Mouse (Mus musculus): ENCODE results near the gene 3830406C13Rik. TPM values are rescaled to one million over a fixed set of nuclear protein-coding genes. Genes with fewer than 3 reads are reported as not detected.
"Not testable (repeated sequence)": the region's sequence is repeated elsewhere in the genome, so short reads cannot be mapped to it uniquely, and the experiment has no call there.

The 3830406C13Rik gene
- polyA plus RNA-seq (2015; fragmentation: Nextera tagmentation; extraction: Ambion mirVana): 36.9 and 41.9 TPM in 2 replicates

DNA sequence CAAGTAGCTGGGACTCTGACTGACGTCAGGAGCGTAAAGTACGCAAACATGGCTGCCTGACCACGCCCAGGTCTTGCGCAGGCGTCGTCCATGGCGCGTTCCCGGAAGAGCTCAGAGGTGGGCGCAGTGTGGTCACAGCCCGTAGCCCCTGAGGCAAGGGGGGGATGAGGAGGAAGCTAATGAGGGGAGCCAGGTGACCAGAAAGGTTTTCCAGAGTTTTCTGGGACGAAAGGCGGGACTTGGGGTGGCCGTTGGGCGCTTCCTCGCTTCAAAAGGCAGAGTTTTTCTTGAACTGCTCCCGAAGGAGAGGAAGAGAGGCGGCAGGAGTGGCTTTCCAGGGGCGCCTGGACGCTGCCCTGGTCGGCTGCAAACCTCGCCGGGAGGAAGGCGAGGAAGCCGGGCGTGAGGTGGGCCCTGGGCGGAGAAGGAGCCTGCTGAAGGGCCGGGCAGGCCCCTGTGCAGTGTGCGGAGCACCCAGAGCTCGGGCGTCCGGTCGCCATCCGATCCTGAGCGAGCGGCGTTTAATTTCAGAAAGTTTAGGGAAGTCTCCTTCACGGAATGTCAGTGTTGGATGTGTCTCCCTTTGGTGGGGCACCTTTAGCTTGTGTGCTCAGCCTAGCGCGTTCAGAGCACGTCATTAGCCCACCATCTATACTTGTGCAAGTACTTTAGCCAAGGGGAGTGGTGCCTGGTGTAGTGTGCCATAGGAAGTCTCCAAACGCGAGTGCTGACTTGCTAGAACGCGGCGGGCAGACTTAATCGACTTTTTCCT, at the start of gene 3830406C13Rik:
TSS of gene 3830406C13Rik (plus strand) at position 33 of the 772 bp plus-strand sequence.
- Histone ChIP-seq H3K9ac (peak within 1 kb of the TSS; percentile 85), H3K4me2 (peak within 1 kb of the TSS; percentile 73), H3K27me3 (no peaks in the 10 kb centered on the region), H3K4me3 (peak within 1 kb of the TSS; percentile 74), H3K36me3 (ENCODE audit: poor library complexity, severe bottlenecking) (no peaks in the 10 kb centered on the region), H3K9me3 (replicated peaks) (no peaks in the 10 kb centered on the region), H3K27ac (peak within 1 kb of the TSS; percentile 86), H3K4me1 (no peaks in the 10 kb centered on the region)
- ATAC-seq: peak; percentile 99
- under 1% methylated on average over 48 of the region's 48 CpGs for WGBS

DNA sequence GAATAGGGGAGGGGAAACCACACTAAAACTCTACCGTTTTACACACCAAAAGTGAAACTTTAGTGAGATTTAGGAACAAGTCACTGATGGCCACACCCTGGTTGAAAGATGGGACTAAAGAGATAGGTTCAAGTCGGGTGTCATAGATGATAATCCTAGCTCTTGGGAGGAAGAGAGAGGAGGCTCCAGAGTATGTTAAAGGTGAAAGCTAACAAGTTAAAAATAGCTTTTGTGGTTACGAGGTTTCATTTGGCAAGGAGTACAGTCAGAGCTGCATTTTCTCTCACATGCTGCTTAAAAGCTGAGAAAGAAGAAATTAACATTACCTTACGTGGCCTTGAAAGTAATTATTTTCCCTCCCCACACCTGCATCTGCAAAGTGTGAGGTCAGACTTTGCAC, 40.2 kb upstream of the 3830406C13Rik start:
- 92% methylated on average over 4 of the region's 4 CpGs for WGBS
- Histone ChIP-seq H3K4me3 (no peak overlapping the region), H3K27me3 (no peaks in the 10 kb centered on the region), H3K9ac (no peak overlapping the region), H3K36me3 (ENCODE audit: poor library complexity, severe bottlenecking) (peaks cover 9% of the 10 kb centered on the region; the same call in 1 of the 2 replicates), H3K4me1 (peaks cover 7% of the 10 kb centered on the region; the same call in 1 of the 2 replicates), H3K9me3 (replicated peaks) (no peaks in the 10 kb centered on the region), H3K27ac (no peak overlapping the region), H3K4me2 (no peak overlapping the region)
- no peak for ATAC-seq

DNA sequence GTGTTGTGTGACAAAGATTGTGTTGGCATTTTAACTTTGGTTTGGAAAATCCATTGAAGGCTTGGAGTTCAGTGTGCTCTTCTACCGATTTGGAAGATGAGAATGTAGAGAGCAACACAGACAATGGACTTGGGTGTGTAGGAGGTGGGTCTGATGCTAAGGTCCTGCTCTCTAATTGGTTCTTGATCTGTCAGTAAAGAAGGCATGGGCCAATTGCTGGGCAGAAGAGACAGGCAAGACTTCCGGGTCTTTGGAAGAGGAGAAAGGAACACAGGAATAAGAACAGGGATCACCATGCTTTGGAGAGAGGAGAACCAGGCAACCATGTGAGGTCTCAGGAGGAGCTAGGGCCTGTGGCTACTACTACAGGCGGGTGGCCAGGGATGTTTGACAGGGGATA, 7.9 kb upstream of the 3830406C13Rik start:
- Histone ChIP-seq H3K9ac (no peak overlapping the region), H3K9me3 (replicated peaks) (no peaks in the 10 kb centered on the region), H3K4me1 (no peaks in the 10 kb centered on the region), H3K27ac (no peak overlapping the region), H3K36me3 (ENCODE audit: poor library complexity, severe bottlenecking) (no peaks in the 10 kb centered on the region), H3K27me3 (peaks cover 6% of the 10 kb centered on the region; the same call in 1 of the 2 replicates), H3K4me3 (no peak overlapping the region), H3K4me2 (no peak overlapping the region)
- 69% methylated on average over 3 of the region's 3 CpGs for WGBS
- no peak for ATAC-seq

DNA sequence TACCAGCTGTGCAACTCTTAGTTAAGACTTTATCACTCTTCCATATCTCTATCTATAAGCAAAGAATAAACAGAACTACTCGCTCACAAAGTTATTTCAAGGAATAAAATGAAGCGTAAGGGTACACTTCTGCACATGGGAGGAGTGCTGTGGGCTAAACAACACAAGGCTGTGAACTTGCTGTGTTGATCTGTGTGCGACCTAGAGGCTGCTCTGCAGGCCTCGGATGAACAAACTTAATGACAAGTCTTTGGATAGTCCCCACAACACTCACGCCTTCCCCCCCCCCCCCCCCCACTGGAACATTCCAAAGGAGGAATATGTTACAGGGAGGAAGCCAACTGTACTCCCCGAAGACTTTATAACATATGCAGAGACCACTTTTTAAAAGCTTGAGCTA, 332 bp upstream of the 3830406C13Rik start, which contains the start of gene Gm49355:
TSS of gene Gm49355 (plus strand) at position 336 of the 400 bp plus-strand sequence.
- Histone ChIP-seq H3K9ac (peak within 1 kb of the TSS; percentile 85), H3K4me1 (no peaks in the 10 kb centered on the region), H3K4me3 (peak within 1 kb of the TSS; percentile 74), H3K27ac (peak within 1 kb of the TSS; percentile 86), H3K9me3 (replicated peaks) (no peaks in the 10 kb centered on the region), H3K4me2 (peak within 1 kb of the TSS; percentile 73), H3K36me3 (ENCODE audit: poor library complexity, severe bottlenecking) (no peaks in the 10 kb centered on the region), H3K27me3 (no peaks in the 10 kb centered on the region)
- 80% methylated on average over 6 of the region's 6 CpGs for WGBS
- ATAC-seq: no peak; the same call in 1 of the 2 replicates

DNA sequence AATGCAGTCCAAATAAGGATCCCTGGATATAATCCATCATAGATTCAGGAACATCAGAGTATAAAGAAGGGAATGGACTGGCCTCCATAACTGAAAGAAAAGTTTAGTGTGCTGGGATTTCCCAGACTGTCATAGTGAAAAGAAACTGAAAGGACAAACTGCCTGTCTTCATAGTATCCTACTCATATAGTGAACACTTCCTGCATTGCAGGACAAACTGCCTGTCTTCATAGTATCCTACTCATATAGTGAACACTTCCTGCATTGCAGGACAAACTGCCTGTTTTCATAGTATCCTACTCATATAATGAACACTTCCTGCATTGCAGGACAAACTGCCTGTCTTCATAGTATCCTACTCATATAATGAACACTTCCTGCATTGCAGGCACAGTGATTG, 5.8 kb downstream of the 3830406C13Rik start:
- not testable (repeated sequence) for H3K9ac ChIP-seq; H3K36me3 ChIP-seq (ENCODE audit: poor library complexity, severe bottlenecking); H3K27ac ChIP-seq; H3K4me1 ChIP-seq; ATAC-seq; H3K27me3 ChIP-seq; H3K9me3 ChIP-seq (replicated peaks); H3K4me3 ChIP-seq; H3K4me2 ChIP-seq

DNA sequence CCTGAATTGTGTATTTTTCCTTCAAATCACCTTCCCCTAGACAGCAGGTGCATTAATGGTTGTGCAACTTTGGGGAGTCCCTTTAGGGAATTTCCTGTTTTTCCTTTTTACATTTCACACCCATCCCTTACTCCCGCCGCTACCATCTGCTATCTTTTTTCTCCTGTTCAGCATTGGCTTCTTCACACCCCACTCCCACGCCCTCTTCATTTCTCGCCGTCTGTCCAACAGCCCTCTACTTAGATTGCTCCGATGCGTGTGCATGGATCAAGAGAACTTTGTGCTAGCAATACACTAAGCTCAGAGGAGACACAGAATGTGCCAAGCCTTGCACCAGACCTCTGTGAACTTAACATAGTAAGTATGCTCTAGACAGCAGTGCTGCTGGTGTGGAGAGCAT, 12.4 kb downstream of the 3830406C13Rik start:
- Histone ChIP-seq H3K27ac (no peak overlapping the region), H3K36me3 (ENCODE audit: poor library complexity, severe bottlenecking) (peaks cover 5% of the 10 kb centered on the region; the same call in 1 of the 2 replicates), H3K9ac (no peak overlapping the region), H3K9me3 (replicated peaks) (no peaks in the 10 kb centered on the region), H3K27me3 (no peaks in the 10 kb centered on the region), H3K4me1 (peaks cover 5% of the 10 kb centered on the region; the same call in 1 of the 2 replicates), H3K4me3 (no peak overlapping the region), H3K4me2 (no peak overlapping the region)
- WGBS: 82% methylated on average over 7 of the region's 7 CpGs
- ATAC-seq: peak; percentile 19; the same call in 1 of the 2 replicates

DNA sequence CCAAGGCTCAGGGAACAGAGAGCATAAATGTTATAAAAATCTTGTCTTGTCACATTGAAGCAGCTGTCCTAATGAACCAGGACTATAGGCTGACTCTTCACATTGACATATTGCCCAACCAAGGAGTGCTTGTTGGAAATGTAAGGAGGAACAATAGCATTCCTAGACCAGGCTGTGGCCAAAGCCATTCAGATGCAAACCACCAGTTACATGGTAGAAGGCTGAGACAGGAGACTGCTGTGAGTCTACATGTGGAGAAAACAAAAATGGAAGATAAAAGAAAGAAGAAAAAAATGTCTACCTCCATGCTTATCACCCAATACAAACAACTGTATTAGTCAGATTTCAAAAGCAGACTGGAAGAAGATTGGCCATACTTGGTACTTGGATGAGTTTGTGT, 15.2 kb downstream of the 3830406C13Rik start:
- no peak for ATAC-seq
- Histone ChIP-seq H3K4me3 (no peak overlapping the region), H3K36me3 (ENCODE audit: poor library complexity, severe bottlenecking) (peaks cover 5% of the 10 kb centered on the region; the same call in 1 of the 2 replicates), H3K4me2 (no peak overlapping the region), H3K27ac (no peak overlapping the region), H3K9me3 (replicated peaks) (no peaks in the 10 kb centered on the region), H3K27me3 (no peaks in the 10 kb centered on the region), H3K4me1 (peaks cover 16% of the 10 kb centered on the region; the same call in 1 of the 2 replicates), H3K9ac (no peak overlapping the region)

DNA sequence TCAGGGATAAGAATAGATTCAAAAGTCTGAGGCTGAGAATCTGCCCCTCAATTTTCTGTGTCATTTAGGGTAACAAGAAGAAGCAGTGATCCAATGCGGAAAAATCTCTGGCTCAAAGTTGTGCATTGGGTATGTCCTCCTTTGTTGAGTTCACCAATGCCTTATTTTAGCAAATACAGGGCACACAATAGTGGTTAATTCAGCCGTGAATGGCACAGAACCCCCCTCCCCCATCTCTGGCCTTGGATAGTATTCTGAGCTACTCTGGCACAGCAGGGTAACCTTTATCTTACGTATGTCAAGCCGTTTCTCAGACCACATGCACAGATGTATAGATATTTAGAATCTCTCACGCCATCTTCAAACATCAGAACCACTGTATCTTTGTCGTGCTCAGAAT, 15.7 kb downstream of the 3830406C13Rik start:
- peak; percentile 42; the same call in 1 of the 2 replicates for ATAC-seq
- Histone ChIP-seq H3K36me3 (ENCODE audit: poor library complexity, severe bottlenecking) (peaks cover 5% of the 10 kb centered on the region; the same call in 1 of the 2 replicates), H3K9ac (no peak overlapping the region), H3K9me3 (replicated peaks) (no peaks in the 10 kb centered on the region), H3K27me3 (no peaks in the 10 kb centered on the region), H3K4me3 (no peak overlapping the region), H3K27ac (no peak overlapping the region), H3K4me1 (peaks cover 16% of the 10 kb centered on the region; the same call in 1 of the 2 replicates), H3K4me2 (no peak overlapping the region)
- 15% methylated on average over 6 of the region's 6 CpGs for WGBS

DNA sequence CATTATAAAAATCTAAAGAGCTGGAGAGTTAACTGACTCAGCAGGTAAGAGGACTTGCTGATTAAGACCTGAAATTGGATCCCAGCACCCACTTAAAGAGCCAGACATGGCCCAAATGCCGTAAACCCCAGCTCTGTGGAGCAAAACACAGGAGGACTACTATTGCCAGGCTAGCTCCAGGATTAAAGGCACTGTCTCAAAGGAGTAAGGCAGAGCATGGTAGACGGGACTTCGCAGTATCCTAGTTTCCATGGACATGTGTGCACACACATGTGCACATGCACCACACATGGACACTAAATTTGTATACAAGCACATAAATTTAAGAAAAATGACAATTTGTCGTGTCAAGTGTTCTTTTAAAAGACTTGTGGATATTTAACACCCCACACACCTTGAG, 16.3 kb downstream of the 3830406C13Rik start:
- no peaks in the 10 kb centered on the region for H3K27me3 ChIP-seq
- WGBS: 53% methylated on average over 4 of the region's 4 CpGs
- no peak overlapping the region for H3K4me3 ChIP-seq
- no peak overlapping the region for H3K27ac ChIP-seq
- H3K36me3 ChIP-seq (ENCODE audit: poor library complexity, severe bottlenecking): peaks cover 5% of the 10 kb centered on the region; the same call in 1 of the 2 replicates
- no peak overlapping the region for H3K4me2 ChIP-seq
- H3K9me3 ChIP-seq (replicated peaks): no peaks in the 10 kb centered on the region
- H3K4me1 ChIP-seq: peaks cover 16% of the 10 kb centered on the region; the same call in 1 of the 2 replicates
- ATAC-seq: no peak
- H3K9ac ChIP-seq: no peak overlapping the region

DNA sequence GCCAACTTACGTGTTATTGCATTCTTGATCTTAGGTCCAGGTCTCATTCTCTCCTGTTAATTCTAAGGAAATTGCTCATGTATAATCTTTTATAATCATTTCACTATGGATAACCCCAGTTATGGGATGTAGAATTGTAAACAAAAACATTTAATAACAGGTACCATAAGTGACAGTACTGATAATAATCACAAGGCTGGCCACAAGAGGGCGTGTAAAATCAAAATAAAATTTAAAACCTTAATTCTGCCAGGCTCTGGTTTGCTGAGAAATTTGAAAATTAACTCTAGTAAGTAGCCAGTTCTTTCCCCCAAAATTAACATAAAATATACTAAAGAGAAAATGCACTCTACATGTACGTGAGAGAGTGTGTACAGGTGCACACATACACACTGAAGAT, 16.7 kb downstream of the 3830406C13Rik start:
- Histone ChIP-seq H3K27ac (no peak overlapping the region), H3K9me3 (replicated peaks) (no peaks in the 10 kb centered on the region), H3K4me1 (peaks cover 16% of the 10 kb centered on the region; the same call in 1 of the 2 replicates), H3K36me3 (ENCODE audit: poor library complexity, severe bottlenecking) (peaks cover 5% of the 10 kb centered on the region; the same call in 1 of the 2 replicates), H3K9ac (no peak overlapping the region), H3K4me3 (no peak overlapping the region), H3K27me3 (no peaks in the 10 kb centered on the region), H3K4me2 (no peak overlapping the region)
- peak; percentile 29; the same call in 1 of the 2 replicates for ATAC-seq
- WGBS: 58% methylated on average over 3 of the region's 3 CpGs

DNA sequence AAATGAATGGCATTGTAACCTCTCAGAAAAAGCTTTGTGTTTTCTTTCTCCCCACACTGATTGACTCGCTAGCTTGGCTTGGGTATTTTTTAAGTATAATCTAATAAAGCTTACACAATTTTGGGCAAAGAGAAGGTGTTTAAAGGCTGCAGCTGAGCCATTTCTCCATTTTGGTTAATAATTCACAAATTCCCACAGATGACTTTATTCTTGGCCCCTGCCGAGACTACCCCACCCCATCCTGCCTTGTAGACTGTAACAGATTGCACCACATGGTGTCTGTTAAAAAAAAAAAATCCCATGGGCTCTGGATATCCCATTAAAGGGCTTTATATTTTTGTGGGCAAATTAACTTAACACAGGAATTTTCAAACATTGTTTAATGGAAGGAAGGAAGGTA, 19.1 kb downstream of the 3830406C13Rik start:
- no peak for ATAC-seq
- H3K4me3 ChIP-seq: no peak overlapping the region
- 49% methylated on average over 2 of the region's 2 CpGs for WGBS

DNA sequence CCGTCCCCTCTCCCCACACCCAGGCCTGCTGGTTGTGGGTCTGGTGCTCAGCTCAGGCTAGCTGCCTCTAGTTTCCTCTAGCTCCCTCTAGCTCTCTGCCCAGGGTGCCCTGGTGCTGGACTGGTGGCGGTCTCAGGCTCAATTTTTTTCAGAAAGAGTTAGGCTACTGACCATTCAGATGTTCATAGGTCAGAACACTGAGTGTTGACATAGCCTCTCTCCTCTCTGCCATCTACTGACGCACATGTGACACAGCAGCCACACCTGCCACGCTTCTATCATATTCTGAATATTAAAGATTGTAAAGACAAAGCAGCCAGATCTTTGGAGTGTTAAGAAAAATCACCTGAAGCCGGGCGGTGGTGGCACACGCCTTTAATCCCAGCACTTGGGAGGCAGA, 49.6 kb downstream of the 3830406C13Rik start:
- H3K4me2 ChIP-seq: no peak overlapping the region
- H3K4me1 ChIP-seq: peaks cover 23% of the 10 kb centered on the region
- no peak for ATAC-seq
- H3K9ac ChIP-seq: no peak overlapping the region
- no peaks in the 10 kb centered on the region for H3K9me3 ChIP-seq (replicated peaks)
- H3K27ac ChIP-seq: no peak overlapping the region
- no peak overlapping the region for H3K4me3 ChIP-seq
- no peaks in the 10 kb centered on the region for H3K36me3 ChIP-seq (ENCODE audit: poor library complexity, severe bottlenecking)
- WGBS: 83% methylated on average over 7 of the region's 7 CpGs
- peaks cover 68% of the 10 kb centered on the region for H3K27me3 ChIP-seq

More for the DNA sequence above, 19.1 kb downstream of the 3830406C13Rik start:
- Histone ChIP-seq H3K4me2 (no peak overlapping the region), H3K36me3 (ENCODE audit: poor library complexity, severe bottlenecking) (peaks cover 4% of the 10 kb centered on the region; the same call in 1 of the 2 replicates), H3K9ac (no peak overlapping the region), H3K4me1 (peaks cover 16% of the 10 kb centered on the region; the same call in 1 of the 2 replicates), H3K27ac (no peak overlapping the region), H3K27me3 (no peaks in the 10 kb centered on the region), H3K9me3 (replicated peaks) (no peaks in the 10 kb centered on the region)
